Mouse (Mus musculus): ENCODE results near the gene Immp2l. TPM values are rescaled to one million over a fixed set of nuclear protein-coding genes. Genes with fewer than 3 reads are reported as not detected.

The Immp2l gene
- polyA plus RNA-seq, 2 experiments from 2014 or later: 13.8 to 18.7 TPM

- ATAC-seq: no peak
Observed at GRCm38 (mm10) chr12:41438446-41438845, 414.6 kb downstream of the Immp2l start.

GRCm38 (mm10) chr12:41468374-41468991 is 444.6 kb downstream of the Immp2l start:
- no peak for ATAC-seq

GRCm38 (mm10) chr12:41469096-41469801 is 445.4 kb downstream of the Immp2l start:
- no peak for ATAC-seq

DNA sequence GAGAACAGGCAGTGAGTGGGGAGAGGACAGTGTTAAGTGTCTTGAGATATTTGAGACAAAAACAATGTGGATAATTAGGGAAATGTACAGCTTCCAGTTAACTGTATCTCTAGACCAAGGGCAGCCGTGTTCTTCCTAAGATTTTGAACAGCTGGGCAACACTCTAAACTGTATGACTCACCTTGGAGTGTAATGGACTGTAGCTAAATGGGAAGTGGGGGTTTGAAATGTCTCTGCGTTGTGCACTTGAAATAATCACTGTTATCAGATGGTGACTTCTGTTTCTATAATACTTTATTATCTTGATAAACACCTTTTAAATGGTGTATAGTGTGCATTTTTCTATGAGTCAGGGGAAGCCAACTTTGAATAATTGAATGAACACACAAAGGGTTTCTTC is 457.6 kb downstream of the Immp2l start:
- no peak for ATAC-seq

- no peak for ATAC-seq
Observed at GRCm38 (mm10) chr12:41483091-41483592, 459.3 kb downstream of the Immp2l start.

DNA sequence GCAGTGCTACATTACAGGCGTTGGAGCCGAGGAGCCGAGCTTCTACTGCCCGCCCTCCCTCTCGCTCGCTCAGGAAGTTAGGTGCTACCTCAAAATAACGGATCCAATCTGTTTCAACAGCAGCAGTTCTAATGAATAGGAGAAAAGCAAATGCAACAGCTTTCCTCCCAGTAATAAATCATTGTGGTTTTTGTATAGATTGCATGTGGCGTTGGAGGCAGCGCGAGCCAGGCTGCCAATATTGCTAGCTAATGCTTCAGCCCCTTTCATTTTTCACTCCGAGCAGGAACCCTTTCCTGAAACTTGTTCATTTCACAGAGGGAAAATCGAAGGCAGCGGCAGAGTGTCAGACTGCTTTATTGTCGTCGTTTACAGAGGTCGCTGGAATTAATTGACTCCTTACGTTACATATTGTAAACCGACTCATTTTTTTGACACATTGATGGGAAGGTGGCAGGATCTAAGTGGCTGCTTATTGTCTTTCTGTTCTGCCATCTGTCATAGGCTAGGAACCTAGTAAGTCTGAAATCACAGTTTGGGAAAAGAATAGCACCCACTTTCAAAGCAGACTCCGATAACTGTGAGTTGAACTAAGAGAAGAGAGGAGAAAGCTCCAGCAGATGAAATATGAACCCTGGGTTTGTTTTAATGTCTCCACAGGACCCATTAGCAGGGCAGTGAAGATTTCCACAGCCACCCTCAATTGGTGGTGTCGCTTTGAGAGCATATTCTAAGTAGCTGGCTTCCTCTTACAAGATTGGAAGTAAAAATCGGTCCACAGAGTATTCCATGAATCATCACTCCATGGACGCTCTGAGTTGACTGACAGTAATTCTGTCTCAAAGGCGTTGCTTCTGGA is 459.9 kb downstream of the Immp2l start:
- ATAC-seq: no peak

GRCm38 (mm10) chr12:41484689-41485511 is 461.0 kb downstream of the Immp2l start:
- peak; percentile 29 for ATAC-seq

GRCm38 (mm10) chr12:41485512-41486215 is 461.8 kb downstream of the Immp2l start:
- peak; percentile 55 for ATAC-seq

DNA sequence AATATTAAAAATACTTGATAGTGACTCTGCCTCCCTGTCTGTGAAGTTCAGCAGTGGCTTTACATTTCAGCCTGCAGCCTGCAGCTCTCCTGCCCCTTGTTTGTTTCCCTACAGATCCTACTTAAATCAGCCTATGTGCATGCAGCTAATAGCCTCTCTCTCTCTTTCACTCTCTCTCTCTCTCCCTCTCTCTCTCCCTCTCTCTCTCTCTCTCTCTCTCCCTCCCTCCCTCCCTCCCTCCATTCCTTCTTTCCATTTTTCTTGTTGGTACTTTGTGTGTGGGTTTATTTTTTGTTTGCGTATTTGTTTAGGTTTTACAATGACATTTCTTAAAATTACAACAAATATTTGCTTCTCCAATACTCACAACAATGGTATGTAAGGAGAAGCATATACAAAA is 462.4 kb downstream of the Immp2l start, which contains the start of gene Lrrn3:
Gene Lrrn3 (minus strand): TSS at position 101 of the 400 bp plus-strand sequence.
- no peak for ATAC-seq

- ATAC-seq: peak; percentile 32
Observed at GRCm38 (mm10) chr12:41487005-41487404, 463.1 kb downstream of the Immp2l start.

DNA sequence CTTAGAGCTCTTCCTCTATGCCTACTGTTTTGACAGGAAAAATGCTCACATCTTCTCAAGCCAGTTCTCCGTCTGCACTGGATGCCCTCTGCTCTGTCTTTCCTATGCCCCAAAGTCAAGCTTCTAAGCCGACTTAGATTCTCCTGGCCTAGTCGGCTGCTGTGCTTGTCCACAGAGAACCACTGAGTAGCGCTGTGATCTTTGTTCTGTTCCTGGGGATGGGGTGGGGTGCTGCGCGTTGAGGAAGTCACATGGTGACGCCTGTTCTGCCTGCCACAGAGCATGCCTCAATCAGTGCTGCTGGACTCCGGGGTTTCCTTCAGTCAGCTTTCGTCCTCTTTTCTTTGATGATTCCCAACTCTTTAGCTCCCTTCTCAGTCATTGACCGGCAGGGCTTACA is 470.7 kb downstream of the Immp2l start:
- ATAC-seq: peak; percentile 63

DNA sequence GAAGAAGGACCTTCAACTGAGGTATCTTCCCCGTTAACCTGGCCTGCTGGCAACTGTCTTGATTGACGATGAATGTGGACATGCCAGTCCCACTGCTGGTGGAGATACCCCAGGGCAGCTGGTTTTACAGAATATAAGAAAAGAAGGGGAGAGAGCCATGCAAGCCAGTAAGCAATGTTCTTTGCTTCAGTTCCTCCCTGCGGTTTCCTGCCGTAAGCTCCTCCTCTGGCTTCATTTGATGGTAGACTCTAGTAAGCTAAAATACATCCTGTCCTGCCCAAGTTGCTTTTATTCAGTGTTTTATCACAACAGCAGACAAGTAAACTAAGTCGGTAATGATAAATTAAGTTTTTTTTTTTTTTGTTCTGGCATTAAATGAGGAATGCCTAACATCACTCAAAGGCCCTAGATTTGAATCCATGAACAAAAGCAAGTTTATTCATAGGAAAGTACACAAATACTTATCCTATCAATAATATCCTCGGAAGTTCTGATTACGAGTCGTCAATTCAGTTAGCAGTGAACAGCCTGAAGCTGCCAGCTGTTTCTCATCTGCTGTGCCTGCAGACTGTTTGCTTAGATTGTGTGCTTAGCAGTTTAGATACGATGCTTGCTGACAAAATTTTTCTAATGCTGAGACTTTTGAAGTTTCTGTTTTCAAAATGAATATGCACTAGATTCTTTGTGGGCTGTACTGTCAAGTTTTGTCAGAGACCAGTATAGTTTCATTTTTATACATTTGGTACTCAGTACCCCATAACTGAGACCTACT is 476.3 kb downstream of the Immp2l start:
- ATAC-seq: peak; percentile 99

DNA sequence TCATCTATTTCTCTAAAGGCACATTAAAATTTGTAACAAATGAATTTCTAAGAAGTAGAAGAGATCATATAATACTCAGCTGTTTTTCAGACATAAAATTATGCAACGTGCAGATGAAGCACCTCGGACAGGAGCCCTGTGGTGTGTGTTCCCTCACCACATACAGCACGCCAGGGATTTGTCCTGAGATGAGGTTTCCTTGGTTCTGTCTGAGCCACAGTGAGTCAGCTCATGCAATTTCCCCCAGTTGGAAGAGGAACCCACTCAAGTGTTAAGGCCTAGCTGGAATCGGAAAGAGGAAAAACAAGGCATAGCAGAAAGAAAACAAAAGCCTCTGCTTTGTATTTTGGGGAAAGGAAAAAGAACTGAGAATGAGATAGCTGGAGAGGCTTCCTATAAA is 484.7 kb downstream of the Immp2l start:
- ATAC-seq: no peak

- no peak for ATAC-seq
Observed at GRCm38 (mm10) chr12:41510588-41510987, 486.7 kb downstream of the Immp2l start.

GRCm38 (mm10) chr12:41518897-41519296 is 495.0 kb downstream of the Immp2l start:
- no peak for ATAC-seq

DNA sequence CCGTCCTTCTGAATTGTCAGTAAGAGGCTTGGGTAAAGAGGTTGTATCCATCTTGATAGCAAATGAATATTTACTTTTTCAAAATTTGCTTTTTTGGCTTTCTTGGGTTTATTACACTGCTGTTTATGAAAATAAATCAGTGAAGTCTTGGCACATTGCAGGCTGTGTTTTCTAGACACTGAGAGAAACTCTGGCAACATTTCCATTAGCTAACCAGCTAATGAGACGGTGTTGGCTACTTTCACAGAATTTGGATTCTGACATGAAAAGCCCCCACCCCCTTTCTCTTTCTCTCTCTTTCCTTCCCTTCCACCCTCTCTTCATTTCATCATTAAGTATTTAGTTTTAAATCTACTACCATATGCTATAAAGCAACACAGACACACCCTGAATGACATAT is 496.4 kb downstream of the Immp2l start:
- no peak for ATAC-seq

GRCm38 (mm10) chr12:41521671-41522070 is 497.8 kb downstream of the Immp2l start:
- no peak for ATAC-seq

DNA sequence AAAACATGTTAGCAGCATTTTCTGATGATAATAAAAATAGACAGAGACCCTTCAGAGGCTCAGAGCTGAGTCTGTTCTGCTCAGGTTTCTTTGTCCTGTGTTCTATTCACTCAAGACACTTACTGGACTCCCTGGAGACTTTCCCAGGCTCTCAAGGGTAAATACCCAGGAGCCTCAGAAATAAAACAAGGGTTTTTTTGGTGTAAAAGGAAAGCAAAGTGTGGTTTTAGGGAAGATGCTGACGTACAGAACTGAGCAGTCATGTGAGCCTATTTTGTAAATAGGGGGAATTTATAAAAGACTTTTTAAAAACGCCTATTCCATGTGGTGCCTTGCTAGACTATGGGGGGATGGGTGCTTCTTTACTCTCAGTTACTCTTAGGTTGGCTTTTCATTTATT is 502.8 kb downstream of the Immp2l start:
- no peak for ATAC-seq

DNA sequence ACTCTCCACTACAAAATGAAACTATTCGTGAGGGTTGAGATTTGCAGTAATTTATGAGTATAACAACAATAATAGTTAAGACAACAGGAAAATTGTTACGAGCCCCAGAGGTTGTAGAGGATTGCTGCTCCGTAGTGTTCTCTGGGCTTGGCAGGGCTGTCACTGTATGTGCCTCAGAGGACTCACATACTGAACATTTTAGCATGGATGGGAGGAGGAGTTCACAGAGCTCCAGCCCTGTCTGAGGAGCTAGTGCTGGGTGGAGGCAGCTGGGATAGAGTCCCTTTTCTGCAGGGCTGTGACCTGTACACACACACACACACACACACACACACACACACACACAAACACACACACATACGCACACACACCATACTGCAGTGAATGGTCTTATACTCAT is 504.5 kb downstream of the Immp2l start:
- no peak for ATAC-seq

DNA sequence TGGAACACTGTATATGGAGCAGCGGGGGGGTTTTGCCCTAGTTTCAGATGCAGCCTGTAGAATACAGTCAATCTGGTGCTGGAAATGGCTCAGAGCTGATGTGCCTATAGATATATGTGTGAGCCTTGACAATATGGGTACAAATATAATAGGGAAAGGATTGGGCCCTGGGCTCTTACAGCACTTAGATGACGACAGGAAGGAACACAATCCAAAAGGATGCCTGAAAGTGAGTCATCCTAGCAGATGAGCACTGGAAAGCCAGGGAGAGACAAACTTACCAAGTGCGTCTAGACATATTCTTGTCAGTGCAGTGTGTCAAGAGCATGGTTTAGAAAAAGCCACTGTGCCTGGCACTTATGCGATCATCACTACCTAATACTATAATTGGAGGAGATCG is 516.1 kb downstream of the Immp2l start:
- no peak for ATAC-seq

GRCm38 (mm10) chr12:41551578-41551977 is 527.7 kb downstream of the Immp2l start:
- no peak for ATAC-seq

Measured in activated CD4-positive, CD25-positive, alpha-beta regulatory T cell, adult 4 months (primary cell).